Mouse (Mus musculus) c-Kit-positive CD71-negative TER-119-negative erythroid progenitor cells, embryonic 14.5 days (primary cell): ENCODE results near the gene Thrb.

Experiments
- DNase-seq: peaks from one replicate; pipeline ENCODE4 v3.0.0-alpha.2; 2013; ENCODE audit warnings: low read depth

The Thrb gene

GRCm38 (mm10) chr14:18036573-18036972 is 376.5 kb downstream of the Thrb start:
- DNase-seq = no peak

GRCm38 (mm10) chr14:18062082-18062772 is 402.2 kb downstream of the Thrb start:
- DNase-seq = no peak
